Mouse (Mus musculus): ENCODE results near the gene Sec24c. TPM values are rescaled to one million over a fixed set of nuclear protein-coding genes. Genes with fewer than 3 reads are reported as not detected.
"Not testable (repeated sequence)": the region's sequence is repeated elsewhere in the genome, so short reads cannot be mapped to it uniquely, and the experiment has no call there.

The Sec24c gene
- polyA plus RNA-seq (2014; fragmentation: Nextera tagmentation; extraction: Ambion mirVana), result 47.7 and 93.8 TPM in 2 replicates

GRCm38 (mm10) chr14:20674064-20674833, at the start of gene Sec24c:
Gene Sec24c (plus strand): TSS chr14:20674308.
- peak within 1 kb of the TSS; percentile 86 for H3K9ac ChIP-seq (ENCODE audit: low read depth, low read length)
- peak within 1 kb of the TSS; percentile 83 for H3K4me3 ChIP-seq (ENCODE audit: low read length)
- no peaks in the 10 kb centered on the region for H3K27me3 ChIP-seq (ENCODE audit: control insufficient read depth, insufficient read depth, low read length)
- no peaks in the 10 kb centered on the region for H3K9me3 ChIP-seq (ENCODE audit: control insufficient read depth, low read length)
- peaks cover 8% of the 10 kb centered on the region; the same call in 1 of the 2 replicates for H3K4me1 ChIP-seq (ENCODE audit: control insufficient read depth, insufficient read depth, low read length)
- peak within 1 kb of the TSS; percentile 88 for H3K4me2 ChIP-seq (replicated peaks; ENCODE audit: low read depth, low read length)
- 2% methylated on average over 43 of the region's 43 CpGs for WGBS
- peak; percentile 97 for ATAC-seq (ENCODE audit: low FRiP score, low TSS enrichment)
- peak within 1 kb of the TSS; percentile 97 for H3K27ac ChIP-seq (ENCODE audit: low read depth, low read length)
- H3K36me3 ChIP-seq (ENCODE audit: control insufficient read depth, insufficient read depth, low read length), result peaks cover 30% of the 10 kb centered on the region

GRCm38 (mm10) chr14:20626447-20626846, 47.7 kb upstream of the Sec24c start:
- no peak for ATAC-seq (ENCODE audit: low FRiP score, low TSS enrichment)
- H3K9me3 ChIP-seq (ENCODE audit: control insufficient read depth, low read length), result no peaks in the 10 kb centered on the region
- H3K4me3 ChIP-seq (ENCODE audit: low read length), result no peak overlapping the region
- no peaks in the 10 kb centered on the region for H3K36me3 ChIP-seq (ENCODE audit: control insufficient read depth, insufficient read depth, low read length)
- no peak overlapping the region for H3K9ac ChIP-seq (ENCODE audit: low read depth, low read length)
- H3K4me2 ChIP-seq (replicated peaks; ENCODE audit: low read depth, low read length), result no peak overlapping the region
- WGBS, result 80% methylated on average over 2 of the region's 2 CpGs
- no peaks in the 10 kb centered on the region for H3K4me1 ChIP-seq (ENCODE audit: control insufficient read depth, insufficient read depth, low read length)
- H3K27ac ChIP-seq (ENCODE audit: low read depth, low read length), result no peak overlapping the region
- no peaks in the 10 kb centered on the region for H3K27me3 ChIP-seq (ENCODE audit: control insufficient read depth, insufficient read depth, low read length)

GRCm38 (mm10) chr14:20626971-20627370, 47.1 kb upstream of the Sec24c start:
- Histone ChIP-seq H3K9me3 (ENCODE audit: control insufficient read depth, low read length) (no peaks in the 10 kb centered on the region), H3K4me1 (ENCODE audit: control insufficient read depth, insufficient read depth, low read length) (no peaks in the 10 kb centered on the region), H3K27ac (ENCODE audit: low read depth, low read length) (no peak overlapping the region), H3K4me2 (replicated peaks; ENCODE audit: low read depth, low read length) (no peak overlapping the region), H3K9ac (ENCODE audit: low read depth, low read length) (no peak overlapping the region), H3K27me3 (ENCODE audit: control insufficient read depth, insufficient read depth, low read length) (no peaks in the 10 kb centered on the region), H3K36me3 (ENCODE audit: control insufficient read depth, insufficient read depth, low read length) (no peaks in the 10 kb centered on the region), H3K4me3 (ENCODE audit: low read length) (no peak overlapping the region)
- no peak for ATAC-seq (ENCODE audit: low FRiP score, low TSS enrichment)
- 59% methylated on average over 3 of the region's 3 CpGs for WGBS

- Histone ChIP-seq H3K9me3 (ENCODE audit: control insufficient read depth, low read length) (no peaks in the 10 kb centered on the region), H3K27ac (ENCODE audit: low read depth, low read length) (no peak overlapping the region), H3K4me1 (ENCODE audit: control insufficient read depth, insufficient read depth, low read length) (no peaks in the 10 kb centered on the region), H3K36me3 (ENCODE audit: control insufficient read depth, insufficient read depth, low read length) (no peaks in the 10 kb centered on the region), H3K4me2 (replicated peaks; ENCODE audit: low read depth, low read length) (no peak overlapping the region), H3K27me3 (ENCODE audit: control insufficient read depth, insufficient read depth, low read length) (no peaks in the 10 kb centered on the region), H3K4me3 (ENCODE audit: low read length) (no peak overlapping the region), H3K9ac (ENCODE audit: low read depth, low read length) (no peak overlapping the region)
- ATAC-seq (ENCODE audit: low FRiP score, low TSS enrichment), result no peak
- WGBS, result 42% methylated on average over 4 of the region's 4 CpGs
Observed at GRCm38 (mm10) chr14:20631253-20631652, 42.9 kb upstream of the Sec24c start.

- no peaks in the 10 kb centered on the region for H3K27me3 ChIP-seq (ENCODE audit: control insufficient read depth, insufficient read depth, low read length)
- no peaks in the 10 kb centered on the region for H3K4me1 ChIP-seq (ENCODE audit: control insufficient read depth, insufficient read depth, low read length)
- H3K27ac ChIP-seq (ENCODE audit: low read depth, low read length), result no peak overlapping the region
- H3K4me3 ChIP-seq (ENCODE audit: low read length), result no peak overlapping the region
- WGBS, result 89% methylated on average over 2 of the region's 2 CpGs
- no peak for ATAC-seq (ENCODE audit: low FRiP score, low TSS enrichment)
- no peak overlapping the region for H3K9ac ChIP-seq (ENCODE audit: low read depth, low read length)
- no peaks in the 10 kb centered on the region for H3K9me3 ChIP-seq (ENCODE audit: control insufficient read depth, low read length)
- no peaks in the 10 kb centered on the region for H3K36me3 ChIP-seq (ENCODE audit: control insufficient read depth, insufficient read depth, low read length)
- H3K4me2 ChIP-seq (replicated peaks; ENCODE audit: low read depth, low read length), result no peak overlapping the region
Observed at GRCm38 (mm10) chr14:20635546-20635945, 38.6 kb upstream of the Sec24c start.

- not testable (repeated sequence) for ATAC-seq (ENCODE audit: low FRiP score, low TSS enrichment)
Observed at GRCm38 (mm10) chr14:20636968-20637367, 37.1 kb upstream of the Sec24c start.

GRCm38 (mm10) chr14:20637818-20638574, 36.1 kb upstream of the Sec24c start:
- no peak for ATAC-seq (ENCODE audit: low FRiP score, low TSS enrichment)
- no peak overlapping the region for H3K4me3 ChIP-seq (ENCODE audit: low read length)
- no peaks in the 10 kb centered on the region for H3K36me3 ChIP-seq (ENCODE audit: control insufficient read depth, insufficient read depth, low read length)
- no peak overlapping the region for H3K27ac ChIP-seq (ENCODE audit: low read depth, low read length)
- H3K9me3 ChIP-seq (ENCODE audit: control insufficient read depth, low read length), result no peaks in the 10 kb centered on the region
- 80% methylated on average over 2 of the region's 2 CpGs for WGBS
- H3K4me2 ChIP-seq (replicated peaks; ENCODE audit: low read depth, low read length), result no peak overlapping the region
- no peak overlapping the region for H3K9ac ChIP-seq (ENCODE audit: low read depth, low read length)
- H3K27me3 ChIP-seq (ENCODE audit: control insufficient read depth, insufficient read depth, low read length), result no peaks in the 10 kb centered on the region
- no peaks in the 10 kb centered on the region for H3K4me1 ChIP-seq (ENCODE audit: control insufficient read depth, insufficient read depth, low read length)

More at GRCm38 (mm10) chr14:20636968-20637367, 37.1 kb upstream of the Sec24c start:
- not testable (repeated sequence) for H3K36me3 ChIP-seq (ENCODE audit: control insufficient read depth, insufficient read depth, low read length); H3K4me1 ChIP-seq (ENCODE audit: control insufficient read depth, insufficient read depth, low read length); H3K27ac ChIP-seq (ENCODE audit: low read depth, low read length); H3K27me3 ChIP-seq (ENCODE audit: control insufficient read depth, insufficient read depth, low read length); H3K9ac ChIP-seq (ENCODE audit: low read depth, low read length); H3K4me2 ChIP-seq (replicated peaks; ENCODE audit: low read depth, low read length); H3K9me3 ChIP-seq (ENCODE audit: control insufficient read depth, low read length); H3K4me3 ChIP-seq (ENCODE audit: low read length)
- 97% methylated on average over 3 of the region's 3 CpGs for WGBS

- Histone ChIP-seq H3K27me3 (ENCODE audit: control insufficient read depth, insufficient read depth, low read length) (no peaks in the 10 kb centered on the region), H3K9ac (ENCODE audit: low read depth, low read length) (no peak overlapping the region), H3K9me3 (ENCODE audit: control insufficient read depth, low read length) (no peaks in the 10 kb centered on the region), H3K36me3 (ENCODE audit: control insufficient read depth, insufficient read depth, low read length) (no peaks in the 10 kb centered on the region), H3K27ac (ENCODE audit: low read depth, low read length) (no peak overlapping the region), H3K4me1 (ENCODE audit: control insufficient read depth, insufficient read depth, low read length) (no peaks in the 10 kb centered on the region), H3K4me2 (replicated peaks; ENCODE audit: low read depth, low read length) (no peak overlapping the region), H3K4me3 (ENCODE audit: low read length) (no peak overlapping the region)
- WGBS, result 91% methylated on average over 6 of the region's 6 CpGs
- ATAC-seq (ENCODE audit: low FRiP score, low TSS enrichment), result no peak
Observed at GRCm38 (mm10) chr14:20638702-20639101, 35.4 kb upstream of the Sec24c start.
